Mouse (Mus musculus): ENCODE measurements around the gene Fuca2. TPM values are rescaled to one million over a fixed set of nuclear protein-coding genes. Genes with fewer than 3 reads are reported as not detected.

Gene Fuca2
- polyA plus RNA-seq, 1 experiment from 2014 or later: 48.9 TPM

DNA sequence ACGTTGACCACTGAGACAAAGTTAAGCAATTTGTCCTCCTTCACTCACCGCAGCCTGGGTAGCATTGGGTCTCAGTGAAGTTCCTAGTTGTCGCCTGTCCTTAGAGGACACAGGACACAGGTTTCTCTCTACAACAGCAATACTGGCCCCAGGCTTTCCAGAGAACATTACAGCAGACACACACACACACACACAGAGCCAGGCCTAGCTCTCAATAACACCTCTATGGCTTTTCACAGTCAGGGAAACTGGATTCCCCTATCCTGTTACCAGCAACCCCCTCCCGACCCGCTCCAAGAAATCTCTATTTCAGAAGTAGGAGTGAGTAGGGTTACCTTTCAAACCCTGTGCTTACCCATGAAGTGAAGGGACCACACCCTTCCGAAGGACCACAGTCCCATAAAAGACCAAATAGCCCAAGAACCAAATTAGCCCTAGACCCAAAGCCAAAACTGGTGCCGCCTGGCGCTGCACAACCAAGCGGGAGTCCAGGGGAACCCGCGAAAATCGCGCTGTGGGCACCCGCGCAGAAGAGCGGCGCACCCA is 26.0 kb upstream of the Fuca2 start:
- peak overlapping the region; percentile 98 for H3K4me2 ChIP-seq
- no peak for TF ChIP-seq CTCF (IDR thresholded peaks at IDR 0.05; ENCODE audit: low read depth)
- no peak overlapping the region for H3K27ac ChIP-seq (ENCODE audit: low read depth)
- H3K9me3 ChIP-seq (ENCODE audit: low read depth, low read length): no peaks in the 10 kb centered on the region
- H3K4me1 ChIP-seq (ENCODE audit: insufficient read depth): no peaks in the 10 kb centered on the region
- no peaks in the 10 kb centered on the region for H3K36me3 ChIP-seq (ENCODE audit: insufficient read depth)
- peak overlapping the region; percentile 64 for H3K4me3 ChIP-seq (ENCODE audit: low read depth, low read length)
- peak overlapping the region; percentile 66; the same call in 1 of the 2 replicates for H3K9ac ChIP-seq
- whole genome bisulfite sequencing: 11% methylated on average over 17 of the region's 17 CpGs
- no peak for DNase-seq
- peak; percentile 3; the same call in 1 of the 2 replicates for ATAC-seq (ENCODE audit: insufficient read depth)
- H3K27me3 ChIP-seq (ENCODE audit: insufficient read depth, low read length): peaks cover 29% of the 10 kb centered on the region

DNA sequence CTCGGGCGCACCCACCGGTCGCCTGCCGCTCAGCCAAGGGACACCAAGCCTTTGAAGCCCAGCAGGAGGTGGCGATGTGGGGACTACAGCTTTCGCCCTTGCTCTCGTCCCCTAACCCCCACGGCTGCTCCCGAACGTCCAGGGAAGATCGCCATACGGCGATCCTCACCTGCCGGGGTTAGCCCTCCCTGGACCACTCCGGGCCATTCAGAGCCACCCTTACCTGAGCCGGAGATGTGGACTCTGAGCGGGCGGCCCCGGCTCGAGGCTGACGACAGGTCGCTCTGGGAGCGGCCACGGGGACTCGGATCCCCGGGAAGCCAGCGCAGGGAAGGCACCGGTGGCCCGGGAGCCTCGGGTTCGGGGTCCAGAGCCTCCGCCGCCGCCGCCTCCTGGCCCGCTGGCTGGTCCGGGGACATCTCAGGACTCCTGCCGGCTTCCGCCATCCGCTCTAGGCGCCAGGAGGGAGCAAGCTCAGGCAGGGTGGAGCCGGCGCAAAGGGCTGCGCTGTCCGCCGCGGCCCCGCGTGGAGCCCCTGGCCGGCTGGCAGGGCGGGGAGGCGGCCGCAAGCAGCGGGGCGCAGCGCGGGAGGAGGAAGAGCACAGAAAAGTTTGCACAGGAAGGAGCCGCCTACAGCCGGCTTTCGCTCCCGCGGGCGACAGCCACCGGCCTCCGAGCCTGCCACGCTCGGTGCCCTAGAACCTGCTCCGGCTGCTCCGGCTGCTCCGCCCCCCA is 25.3 kb upstream of the Fuca2 start, which contains the start of gene Phactr2:
Gene Phactr2 (minus strand): TSS at position 580 of the 735 bp plus-strand sequence.
- no peaks in the 10 kb centered on the region for H3K4me1 ChIP-seq (ENCODE audit: insufficient read depth)
- H3K9ac ChIP-seq: peak within 1 kb of the TSS; percentile 66
- peak; percentile 76 for DNase-seq
- no peak within 1 kb of the TSS for H3K27ac ChIP-seq (ENCODE audit: low read depth)
- H3K36me3 ChIP-seq (ENCODE audit: insufficient read depth): no peaks in the 10 kb centered on the region
- WGBS: under 1% methylated on average over 69 of the region's 71 CpGs
- peak within 1 kb of the TSS; percentile 64 for H3K4me3 ChIP-seq (ENCODE audit: low read depth, low read length)
- H3K4me2 ChIP-seq: peak within 1 kb of the TSS; percentile 98
- no peak for TF ChIP-seq CTCF (IDR thresholded peaks at IDR 0.05; ENCODE audit: low read depth)
- ATAC-seq (ENCODE audit: insufficient read depth): peak; percentile 88
- peaks cover 29% of the 10 kb centered on the region for H3K27me3 ChIP-seq (ENCODE audit: insufficient read depth, low read length)
- H3K9me3 ChIP-seq (ENCODE audit: low read depth, low read length): no peaks in the 10 kb centered on the region

DNA sequence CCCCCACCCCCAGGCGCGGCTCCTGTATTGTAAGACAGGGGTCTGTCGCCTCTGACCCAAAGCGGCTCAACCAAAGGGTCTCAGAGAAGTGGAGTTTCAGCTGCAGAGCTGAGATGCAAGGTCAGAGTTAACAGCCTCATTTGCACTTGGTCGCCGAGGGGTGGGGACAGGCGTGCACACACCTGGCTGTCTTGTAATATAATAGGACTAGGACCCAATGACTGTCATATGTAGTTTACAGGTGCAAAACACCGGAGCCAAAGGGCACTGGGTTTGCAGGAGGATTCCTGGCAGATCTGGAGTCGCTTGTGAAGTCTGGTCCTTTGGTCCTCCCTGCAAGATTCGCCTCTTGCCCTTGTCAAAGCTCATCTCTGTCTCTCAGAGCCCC is 24.8 kb upstream of the Fuca2 start:
- 2% methylated on average over 10 of the region's 10 CpGs for WGBS
- peak; percentile 8 for DNase-seq
- Histone ChIP-seq H3K4me1 (ENCODE audit: insufficient read depth) (no peaks in the 10 kb centered on the region), H3K4me3 (ENCODE audit: low read depth, low read length) (peak overlapping the region; percentile 64), H3K27ac (ENCODE audit: low read depth) (no peak overlapping the region), H3K27me3 (ENCODE audit: insufficient read depth, low read length) (peaks cover 29% of the 10 kb centered on the region), H3K9me3 (ENCODE audit: low read depth, low read length) (no peaks in the 10 kb centered on the region), H3K9ac (peak overlapping the region; percentile 66), H3K36me3 (ENCODE audit: insufficient read depth) (no peaks in the 10 kb centered on the region), H3K4me2 (peak overlapping the region; percentile 98)
- ATAC-seq (ENCODE audit: insufficient read depth): peak; percentile 48; the same call in 1 of the 2 replicates
- no peak for TF ChIP-seq CTCF (IDR thresholded peaks at IDR 0.05; ENCODE audit: low read depth)

DNA sequence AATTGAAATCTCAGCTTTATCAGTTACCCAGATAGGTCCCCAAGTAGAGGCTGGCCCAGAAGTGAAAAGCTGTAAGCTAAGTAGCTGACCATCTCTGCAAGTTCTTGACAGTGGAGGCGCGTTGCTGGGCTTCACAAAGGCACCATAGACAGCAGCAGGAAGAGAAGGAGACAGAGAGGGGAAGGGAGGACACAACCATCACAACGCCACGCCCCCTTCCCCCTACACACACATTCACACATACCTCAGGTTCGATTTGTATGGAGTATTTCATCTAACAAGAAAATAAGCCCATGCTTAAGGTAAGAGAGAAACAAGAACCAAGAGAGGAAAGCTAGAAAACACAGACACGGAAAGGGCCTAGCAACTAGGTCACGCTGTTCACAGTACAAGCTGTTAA is 24.2 kb upstream of the Fuca2 start:
- 22% methylated on average over 7 of the region's 7 CpGs for WGBS
- H3K9me3 ChIP-seq (ENCODE audit: low read depth, low read length): no peaks in the 10 kb centered on the region
- no peak for TF ChIP-seq CTCF (IDR thresholded peaks at IDR 0.05; ENCODE audit: low read depth)
- H3K4me2 ChIP-seq: peak overlapping the region; percentile 98; the same call in 1 of the 2 replicates
- H3K9ac ChIP-seq: no peak overlapping the region
- no peak overlapping the region for H3K27ac ChIP-seq (ENCODE audit: low read depth)
- H3K4me1 ChIP-seq (ENCODE audit: insufficient read depth): no peaks in the 10 kb centered on the region
- H3K27me3 ChIP-seq (ENCODE audit: insufficient read depth, low read length): peaks cover 29% of the 10 kb centered on the region
- peak overlapping the region; percentile 64; the same call in 1 of the 2 replicates for H3K4me3 ChIP-seq (ENCODE audit: low read depth, low read length)
- ATAC-seq (ENCODE audit: insufficient read depth) (no peak), DNase-seq (no peak)
- H3K36me3 ChIP-seq (ENCODE audit: insufficient read depth): no peaks in the 10 kb centered on the region

DNA sequence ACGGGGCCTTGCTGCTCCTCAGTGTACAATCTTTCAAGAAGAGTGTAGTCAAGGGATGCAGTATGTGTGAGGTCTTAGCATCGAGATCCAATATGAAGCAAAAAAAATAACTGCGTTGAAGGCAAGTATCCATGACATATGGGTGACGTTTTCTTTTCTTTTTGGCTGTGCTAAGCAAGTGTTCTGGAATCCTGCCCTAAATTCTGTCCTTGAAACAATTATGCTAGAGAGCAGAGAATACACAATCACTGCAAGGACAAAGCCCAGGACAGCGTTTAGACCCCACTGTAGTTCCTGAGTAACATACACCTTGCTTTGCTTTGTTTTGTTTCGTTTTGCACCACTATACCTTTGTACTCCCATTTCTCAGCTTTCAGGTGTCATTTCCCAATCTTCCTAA is 20.0 kb upstream of the Fuca2 start:
- Histone ChIP-seq H3K4me3 (ENCODE audit: low read depth, low read length) (no peak overlapping the region), H3K27me3 (ENCODE audit: insufficient read depth, low read length) (peaks cover 10% of the 10 kb centered on the region; the same call in 1 of the 2 replicates), H3K36me3 (ENCODE audit: insufficient read depth) (no peaks in the 10 kb centered on the region), H3K4me1 (ENCODE audit: insufficient read depth) (no peaks in the 10 kb centered on the region), H3K9me3 (ENCODE audit: low read depth, low read length) (no peaks in the 10 kb centered on the region), H3K9ac (no peak overlapping the region), H3K27ac (ENCODE audit: low read depth) (no peak overlapping the region), H3K4me2 (no peak overlapping the region)
- no peak for TF ChIP-seq CTCF (IDR thresholded peaks at IDR 0.05; ENCODE audit: low read depth)
- ATAC-seq (ENCODE audit: insufficient read depth): no peak
- no peak for DNase-seq
- WGBS: 70% methylated on average over 6 of the region's 6 CpGs

DNA sequence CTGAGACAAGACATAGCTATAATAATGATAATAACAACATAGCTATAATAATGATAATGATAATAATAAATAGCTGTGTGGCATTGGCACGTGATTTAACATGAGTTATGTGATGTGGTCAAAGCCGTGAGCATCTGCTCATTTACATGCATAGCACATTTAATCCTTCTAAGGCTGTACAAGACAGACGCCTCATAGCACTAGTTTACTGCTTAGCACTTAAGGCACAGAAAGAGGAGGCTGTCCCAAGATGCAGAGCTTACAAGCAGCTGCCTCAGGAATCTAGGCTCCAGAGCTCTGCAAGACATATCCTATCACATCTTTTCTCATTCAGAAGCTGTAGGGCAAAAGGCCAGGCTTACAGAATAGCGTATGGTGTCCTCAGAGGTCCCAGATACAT is 13.4 kb upstream of the Fuca2 start:
- DNase-seq (no peak), ATAC-seq (ENCODE audit: insufficient read depth) (no peak)
- H3K4me1 ChIP-seq (ENCODE audit: insufficient read depth): no peaks in the 10 kb centered on the region
- no peak for TF ChIP-seq CTCF (IDR thresholded peaks at IDR 0.05; ENCODE audit: low read depth)
- no peak overlapping the region for H3K4me2 ChIP-seq
- no peaks in the 10 kb centered on the region for H3K27me3 ChIP-seq (ENCODE audit: insufficient read depth, low read length)
- H3K36me3 ChIP-seq (ENCODE audit: insufficient read depth): no peaks in the 10 kb centered on the region
- H3K9me3 ChIP-seq (ENCODE audit: low read depth, low read length): no peaks in the 10 kb centered on the region
- WGBS: 61% methylated on average over 4 of the region's 4 CpGs
- no peak overlapping the region for H3K4me3 ChIP-seq (ENCODE audit: low read depth, low read length)
- H3K9ac ChIP-seq: no peak overlapping the region
- H3K27ac ChIP-seq (ENCODE audit: low read depth): no peak overlapping the region

DNA sequence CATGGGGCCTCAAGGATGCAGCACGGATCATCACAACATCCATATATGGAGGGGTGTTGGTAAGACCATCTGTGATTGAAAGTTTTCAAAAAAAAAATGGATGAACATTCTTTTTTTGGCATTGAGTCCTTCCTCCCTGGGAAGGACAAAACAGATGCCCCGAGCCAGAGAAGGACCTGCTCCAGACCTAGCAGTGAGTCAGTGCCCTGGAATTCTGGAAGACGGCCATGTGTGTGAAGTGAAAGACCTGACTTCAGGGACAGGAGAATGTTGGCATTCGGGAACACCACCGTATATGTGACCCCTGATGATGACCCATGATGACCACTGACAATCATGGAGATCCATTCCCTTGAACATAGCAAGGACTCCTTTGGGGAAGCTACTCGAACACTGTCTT is 9.7 kb upstream of the Fuca2 start:
- Histone ChIP-seq H3K36me3 (ENCODE audit: insufficient read depth) (no peaks in the 10 kb centered on the region), H3K4me1 (ENCODE audit: insufficient read depth) (no peaks in the 10 kb centered on the region), H3K9me3 (ENCODE audit: low read depth, low read length) (no peaks in the 10 kb centered on the region), H3K4me2 (no peak overlapping the region), H3K27ac (ENCODE audit: low read depth) (no peak overlapping the region), H3K27me3 (ENCODE audit: insufficient read depth, low read length) (no peaks in the 10 kb centered on the region), H3K4me3 (ENCODE audit: low read depth, low read length) (no peak overlapping the region), H3K9ac (no peak overlapping the region)
- ATAC-seq (ENCODE audit: insufficient read depth): no peak
- no peak for DNase-seq
- 69% methylated on average over 6 of the region's 6 CpGs for WGBS
- TF ChIP-seq CTCF (IDR thresholded peaks at IDR 0.05; ENCODE audit: low read depth): no peak
